18 mouse cellular contexts compared by ENCODE assay signal in the genomic region with DNA sequence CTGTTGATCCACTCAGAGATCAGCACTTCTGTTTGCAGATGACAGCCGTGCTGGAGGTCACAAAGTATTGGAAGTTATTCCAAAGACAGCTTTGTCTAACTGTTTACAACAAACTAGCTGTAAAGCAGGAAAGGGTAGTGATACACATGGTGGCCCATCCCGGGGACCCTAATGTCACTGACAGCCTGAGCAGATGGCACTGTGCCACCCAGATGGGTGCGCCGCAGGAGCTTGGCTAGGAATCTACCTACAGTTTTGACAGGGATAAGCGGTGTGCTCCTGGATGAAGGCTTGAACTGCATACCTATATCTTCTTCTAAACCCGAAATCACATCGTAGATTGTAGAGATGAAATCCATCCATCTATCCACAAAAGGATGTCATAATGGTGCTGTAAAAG. TPM values are rescaled to one million over a fixed set of nuclear protein-coding genes. Genes with fewer than 3 reads are reported as not detected.
DNase-seq lines count a peak whose midpoint lies in the region; TF ChIP-seq lines count a peak whose summit lies in the region.
"Had no signal": no experiment of that assay in that cellular context is flagged by ENCODE, and none has a peak within 500 bp of the region (broad histone marks: within the 10 kb centered on the region; RNA-seq: fewer than 3 reads in every experiment).

No protein-coding gene starts in this region.

- H3K27ac ChIP-seq in left cerebral cortex, adult 2 months: peak overlapping the region; percentile 10; the same call in 1 of the 2 replicates
- peak overlapping the region; percentile 4; the same call in 1 of the 2 replicates for H3K27ac ChIP-seq in cerebellum, adult 2 months (ENCODE audit: insufficient read depth, low read length)
- H3K27ac ChIP-seq: embryonic facial prominence, embryonic 12.5 days; gastrocnemius, adult 2 months; heart, embryonic 10.5 days; kidney, postnatal 0 days; midbrain, embryonic 12.5 days had no signal

- 16% methylated on average over 7 of the region's 7 CpGs for WGBS in cerebellum, adult 2 months

- no peak for DNase-seq in left cerebral cortex, adult 2 months (ENCODE audit: extremely low spot score in 1 of 2, low spot score in 2 of 2)
- no peak for DNase-seq in left cerebral cortex, adult 8-10 months (ENCODE audit: low spot score in 2 of 2)
- peak; percentile 91 for DNase-seq in cerebellum, adult 11 months
- peak; percentile 91 to 92 for DNase-seq in cerebellum, adult 2 months
- peak; percentile 93 to 95 for DNase-seq in cerebellum, postnatal 25 days
- no peak for DNase-seq in kidney, postnatal 14 days
- no peak for DNase-seq in spleen, postnatal 4 days (ENCODE audit: low spot score in 2 of 2)
- DNase-seq: adrenal gland, adult 2 months; gastrocnemius, adult 2 months; heart, postnatal 4 days; kidney, adult 18-20 months; thymus, adult 18-20 months; thymus, postnatal 4 days had no signal

- intact Hi-C loops in left cerebral cortex, adult 2 months (cut with DNase I): no loop called here

- H3K4me3 ChIP-seq in left cerebral cortex, adult 2 months: no peak overlapping the region
- H3K4me3 ChIP-seq in cerebellum, adult 2 months (replicated peaks; ENCODE audit: insufficient read depth, low read depth, low read length): no peak overlapping the region
- H3K4me3 ChIP-seq: embryonic facial prominence, embryonic 12.5 days; gastrocnemius, adult 2 months; heart, embryonic 10.5 days; midbrain, embryonic 12.5 days had no signal

- TF ChIP-seq CTCF in left cerebral cortex, adult 2 months (IDR thresholded peaks at IDR 0.05): no peak
- no peak for TF ChIP-seq CTCF in cerebellum, adult 2 months (IDR thresholded peaks at IDR 0.05; ENCODE audit: borderline replicate concordance, insufficient read depth, low read depth, low read length)

- H3K4me1 ChIP-seq in cerebellum, adult 2 months (ENCODE audit: control insufficient read depth, insufficient read depth, low read length): peaks cover 11% of the 10 kb centered on the region; the same call in 1 of the 2 replicates
- H3K4me1 ChIP-seq: embryonic facial prominence, embryonic 12.5 days; midbrain, embryonic 12.5 days had no signal

- TF ChIP-seq POLR2A in cerebellum, adult 2 months (IDR thresholded peaks at IDR 0.05; ENCODE audit: borderline replicate concordance, insufficient read depth, low read length): no peak

- no peaks in the 10 kb centered on the region for H3K27me3 ChIP-seq in cerebellum, adult 2 months (ENCODE audit: control insufficient read depth, insufficient read depth, low read length)
- H3K27me3 ChIP-seq: embryonic facial prominence, embryonic 12.5 days; midbrain, embryonic 12.5 days had no signal

RNA-seq across cellular contexts. Expression of a gene that starts 29.4 kb away (rescaled TPM):
- 10 to 100 TPM; 10.5 to 12.0 TPM for total RNA-seq in left cerebral cortex, adult 2 months (2021)
- 10 to 100 TPM; 13.4 to 26.8 (median 15.3) TPM for total RNA-seq in left cerebral cortex, adult 8-10 months (2022)
- polyA plus RNA-seq in cerebellum, adult 2 months (2012; rRNA removed): 5.3 and 6.6 TPM in 2 replicates
- total RNA-seq: monocyte, adult 5-6 weeks had no signal

Comparison
In these comparisons a context has a peak if more than half of its experiments do, and no peak if none do; other contexts are left out.
1. DNase-seq: peak in cerebellum, adult 11 months (single experiment), cerebellum, adult 2 months (2 of 2) and cerebellum, postnatal 25 days (2 of 2); none in left cerebral cortex, adult 2 months (0 of 2), left cerebral cortex, adult 8-10 months (0 of 2), kidney, postnatal 14 days (single experiment) and spleen, postnatal 4 days (0 of 2).